Mouse (Mus musculus) adrenal gland, adult 8-10 months (tissue): ENCODE measurements around the gene Slc35d1. TPM values are rescaled to one million over a fixed set of nuclear protein-coding genes. Genes with fewer than 3 reads are reported as not detected.
"Not testable (repeated sequence)": the region's sequence is repeated elsewhere in the genome, so short reads cannot be mapped to it uniquely, and the experiment has no call there.

Experiments used
- DNase-seq: peaks from one replicate; pipeline ENCODE4 v3.0.0; 2022
- total RNA-seq, 4 experiments: library from RNA; stranded (reverse); gene quantifications; 2 replicates each; pipeline ENCODE4 v1.2.4; 2022

Slc35d1 gene
- total RNA-seq, 4 experiments from 2014 or later = 16.6 to 25.4 (median 20.8) TPM

DNA sequence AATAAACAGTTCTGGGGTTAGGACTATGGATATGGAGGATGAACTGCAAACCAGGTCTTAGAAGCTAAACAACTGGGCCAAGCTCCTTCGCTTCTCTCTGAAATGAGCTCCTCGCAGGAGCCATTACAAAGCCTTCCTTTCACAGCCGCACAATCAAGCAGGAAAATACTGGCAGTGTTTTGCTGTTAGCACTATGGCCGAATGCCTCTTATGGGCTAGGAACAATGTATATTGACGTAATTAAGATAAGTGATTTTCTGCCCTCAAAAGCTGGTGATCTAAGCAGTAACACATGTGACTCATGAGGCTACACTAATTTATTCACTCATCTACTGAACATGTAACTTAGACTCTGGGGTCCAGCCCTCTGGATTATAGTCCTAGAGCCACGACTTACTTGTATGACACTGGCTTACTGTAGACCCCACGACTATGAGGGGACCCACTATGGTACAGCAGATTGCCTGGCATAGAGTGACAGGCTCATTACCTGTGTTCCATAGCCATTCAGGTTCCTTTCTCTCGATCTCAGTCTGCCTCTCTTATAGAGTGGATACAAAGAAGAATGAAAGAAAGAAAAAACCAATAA is 34.6 kb downstream of the Slc35d1 start:
- no peak for DNase-seq

DNA sequence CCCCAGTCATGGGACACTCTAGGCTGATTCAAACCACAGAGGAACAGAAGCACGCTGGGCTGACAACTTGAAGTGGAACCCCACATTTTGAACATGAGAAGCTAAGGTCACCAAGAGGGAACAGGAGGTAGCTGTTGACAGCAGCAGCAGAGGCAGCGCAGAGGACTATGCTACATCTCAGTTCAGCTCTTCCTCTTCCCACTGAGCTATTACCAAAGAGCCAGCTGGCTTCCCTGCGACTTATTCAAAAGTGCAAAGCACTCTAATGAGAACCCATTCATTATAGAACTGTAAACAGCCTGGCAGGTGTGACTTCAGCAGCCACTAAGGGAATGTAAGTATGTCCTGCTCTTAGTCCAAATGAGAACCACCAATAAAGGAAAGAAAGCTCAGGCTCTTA is 35.4 kb downstream of the Slc35d1 start:
- no peak for DNase-seq

DNA sequence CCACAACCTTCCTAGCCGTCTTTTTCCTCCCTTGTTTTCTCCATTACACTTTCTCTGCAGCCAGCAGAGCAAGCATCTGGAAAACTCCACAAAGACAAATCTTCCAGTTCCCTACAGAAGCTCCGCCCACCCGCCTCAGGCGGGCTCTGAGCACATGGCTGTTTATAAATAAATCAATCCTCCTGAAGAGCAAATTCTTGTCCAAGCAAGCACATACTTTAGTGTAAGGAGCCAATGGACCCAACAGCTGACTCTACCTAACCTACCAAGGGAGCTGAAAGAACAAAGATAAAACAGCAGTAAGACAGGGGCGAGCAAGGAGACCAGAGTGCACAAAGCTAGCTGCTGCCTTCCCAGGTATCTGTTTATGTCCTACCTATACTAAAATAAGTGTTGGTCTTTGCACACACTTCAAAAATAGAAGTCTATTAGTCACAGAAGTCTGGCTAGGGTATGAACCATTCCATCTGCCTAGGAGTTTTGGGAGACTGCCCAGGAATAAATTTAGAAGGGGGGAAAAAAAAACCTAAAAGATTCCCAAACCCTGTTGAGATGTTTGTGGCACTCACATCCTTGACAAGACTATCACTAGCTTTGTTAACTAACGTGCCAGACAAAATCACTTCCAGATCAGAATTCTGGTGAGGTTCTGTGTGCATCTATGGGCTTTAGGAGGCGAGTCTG is 36.2 kb downstream of the Slc35d1 start:
- DNase-seq = no peak

DNA sequence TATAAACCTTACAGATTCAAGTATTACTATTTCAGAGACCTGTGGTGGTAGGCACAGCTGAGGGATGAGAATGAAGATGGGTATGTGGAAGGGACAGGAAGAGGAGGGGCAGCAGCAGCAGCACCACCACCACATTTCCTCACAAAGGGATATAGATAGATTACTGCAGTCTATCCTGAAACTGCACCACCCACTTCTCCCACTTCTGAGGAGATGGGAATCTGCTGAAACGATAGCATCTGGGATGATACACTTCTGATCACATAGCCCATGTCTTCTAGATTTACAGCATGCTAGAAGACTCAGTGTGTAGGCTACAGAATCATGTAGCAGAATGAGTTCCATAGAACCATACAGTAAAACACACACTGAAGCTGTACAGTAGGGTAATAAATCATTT is 37.3 kb downstream of the Slc35d1 start:
- DNase-seq = no peak

DNA sequence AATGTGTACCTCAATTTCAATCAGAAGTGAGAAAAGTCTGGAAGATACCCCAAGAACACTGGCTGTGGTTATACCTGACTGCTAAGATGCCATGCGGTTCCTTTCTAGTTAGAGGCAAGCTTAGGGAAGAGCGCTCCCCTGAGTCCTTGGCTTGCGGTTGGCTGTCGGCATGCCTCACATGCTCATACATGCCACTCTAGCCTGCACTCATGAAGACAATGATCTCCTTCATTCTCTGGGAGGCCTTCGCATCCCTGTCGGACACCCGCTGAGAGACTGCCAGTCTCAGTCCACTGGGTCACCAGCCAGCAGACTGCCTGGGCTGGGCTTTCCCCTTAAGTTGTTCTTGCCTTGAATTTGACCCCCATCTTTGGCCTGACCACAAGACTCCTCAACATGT is 41.0 kb downstream of the Slc35d1 start:
- no peak for DNase-seq

DNA sequence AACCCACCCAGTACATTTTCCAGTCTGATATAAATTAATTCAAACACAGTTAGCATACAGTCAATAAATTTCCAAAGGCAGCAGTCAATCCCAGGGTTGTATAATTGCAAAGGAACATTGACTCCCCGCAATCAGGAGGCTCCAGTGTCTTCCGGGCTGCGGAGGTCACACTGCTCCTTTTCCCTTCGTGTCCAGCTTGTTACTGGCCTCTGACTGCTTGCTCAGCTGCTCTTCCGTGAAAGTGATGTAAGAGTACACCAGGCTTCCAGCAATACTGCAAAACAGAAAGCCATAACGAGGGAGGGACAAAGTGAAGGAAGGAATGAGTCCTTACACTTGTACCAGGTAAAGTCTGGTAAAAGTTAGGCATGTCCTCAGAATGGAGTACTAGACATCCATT is 41.5 kb downstream of the Slc35d1 start:
- no peak for DNase-seq

DNA sequence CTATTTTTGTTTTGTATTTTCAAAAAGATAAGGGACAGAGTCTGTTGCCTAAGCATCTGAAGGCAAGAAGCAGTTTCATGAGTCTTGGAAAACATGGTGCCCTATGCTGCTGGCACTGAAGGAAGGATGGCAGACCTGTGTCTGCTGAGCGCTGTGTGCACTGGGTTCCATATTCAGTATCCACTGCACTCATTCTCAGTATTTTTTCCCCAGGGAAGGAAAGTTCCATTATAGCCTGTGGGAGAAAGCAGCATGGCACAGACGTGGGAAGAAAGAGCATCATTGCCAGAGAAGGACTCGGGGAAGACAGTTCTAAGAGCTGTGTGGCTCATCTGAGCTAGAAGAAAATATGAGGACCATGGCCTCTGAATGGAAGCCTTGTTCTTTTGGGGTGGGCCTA is 43.7 kb downstream of the Slc35d1 start:
- DNase-seq = no peak

DNA sequence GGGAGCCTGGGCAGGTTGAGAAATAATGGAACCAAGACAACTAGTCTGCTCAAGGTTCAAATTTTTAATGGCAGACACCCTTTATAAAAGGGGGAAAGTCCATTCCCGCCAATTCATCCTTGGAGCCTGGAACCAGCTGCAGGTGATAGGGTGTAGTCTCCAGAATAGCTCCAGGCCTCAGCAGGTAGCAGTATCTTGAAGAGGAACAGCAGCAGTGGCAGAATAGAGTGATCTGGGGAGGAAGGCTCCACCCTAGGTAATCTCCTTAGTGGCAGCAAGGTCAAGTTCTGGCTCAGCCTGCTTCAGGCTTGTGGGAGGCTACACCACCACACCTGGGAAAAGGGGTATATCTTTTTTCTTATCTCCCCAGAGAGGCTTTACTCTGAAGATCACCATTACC is 48.8 kb downstream of the Slc35d1 start:
- not testable (repeated sequence) for DNase-seq

DNA sequence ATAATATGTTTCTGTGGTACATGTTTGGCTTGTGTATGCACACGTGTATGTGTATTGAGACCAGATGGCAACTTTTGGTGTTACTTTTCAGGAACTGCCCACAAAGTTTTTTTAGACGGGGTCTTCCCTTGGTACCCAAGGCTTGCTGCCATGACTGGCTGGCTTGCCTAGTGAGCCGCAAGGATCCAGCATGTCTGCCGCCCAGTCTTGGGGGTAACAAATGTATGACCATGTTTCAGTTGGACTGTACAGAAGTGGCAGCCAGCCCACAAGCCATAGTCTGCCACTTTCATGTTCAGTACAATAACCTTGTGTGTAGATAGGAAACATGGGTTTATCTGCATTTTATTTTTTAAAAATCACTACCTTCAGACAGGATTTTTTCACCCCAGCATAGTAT is 56.2 kb downstream of the Slc35d1 start:
- no peak for DNase-seq

DNA sequence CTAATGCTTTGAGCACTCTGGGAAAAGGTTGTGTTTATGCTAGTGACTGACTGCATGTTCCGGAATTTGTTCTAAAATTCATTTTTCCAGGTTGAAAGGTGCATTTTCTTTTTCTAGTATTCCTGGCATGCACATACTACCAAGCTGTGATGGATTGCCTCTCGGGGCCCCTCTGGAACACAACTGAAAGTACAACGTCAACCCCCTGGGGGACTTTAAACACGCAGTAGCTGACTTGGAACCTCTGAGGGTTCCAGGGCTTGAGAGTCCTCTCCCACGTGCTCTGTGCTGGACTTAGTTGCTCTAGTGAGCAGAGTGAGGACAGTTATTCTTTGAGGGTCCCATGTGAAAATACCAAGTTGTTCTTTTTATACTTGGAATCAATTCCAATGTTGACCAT is 63.0 kb downstream of the Slc35d1 start:
- DNase-seq = no peak

DNA sequence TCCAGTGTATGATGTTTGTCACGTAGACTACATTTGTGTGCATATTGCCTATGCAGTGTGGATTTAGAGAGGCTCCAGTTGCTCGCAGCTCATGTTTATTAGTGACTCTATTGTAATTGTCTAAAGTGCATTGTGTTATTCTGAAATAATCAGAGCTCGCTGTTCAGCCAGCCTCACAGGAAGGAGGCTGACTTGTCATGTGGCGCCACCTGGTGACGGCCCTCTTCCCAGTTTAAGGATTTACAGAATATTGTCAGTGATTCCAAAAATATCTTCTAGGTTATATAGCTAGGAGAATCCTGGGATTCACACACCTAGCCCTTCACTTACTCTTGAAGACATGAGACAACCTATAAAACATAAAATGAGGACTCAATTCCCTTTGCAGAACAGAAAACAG is 68.6 kb downstream of the Slc35d1 start:
- DNase-seq = peak; percentile 20

DNA sequence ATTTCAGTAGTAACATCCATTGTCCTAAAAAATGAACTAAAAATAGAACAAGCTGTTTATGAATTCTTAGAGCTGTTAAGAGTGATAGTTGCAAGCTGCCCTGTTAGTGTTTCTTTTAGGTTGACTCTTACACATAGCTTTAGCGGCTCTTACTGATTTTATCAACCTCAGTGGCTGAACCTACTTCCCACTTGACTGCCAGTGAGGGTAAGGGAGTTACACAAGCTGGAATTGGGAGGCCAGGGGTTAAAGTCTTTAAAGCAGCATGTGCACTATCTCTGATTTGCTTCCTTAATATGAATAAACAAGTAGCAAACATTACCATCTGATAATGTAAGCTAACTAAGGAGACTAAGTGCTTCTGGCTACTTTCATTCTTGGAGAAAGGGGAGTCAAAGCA is 78.0 kb downstream of the Slc35d1 start:
- DNase-seq = no peak

DNA sequence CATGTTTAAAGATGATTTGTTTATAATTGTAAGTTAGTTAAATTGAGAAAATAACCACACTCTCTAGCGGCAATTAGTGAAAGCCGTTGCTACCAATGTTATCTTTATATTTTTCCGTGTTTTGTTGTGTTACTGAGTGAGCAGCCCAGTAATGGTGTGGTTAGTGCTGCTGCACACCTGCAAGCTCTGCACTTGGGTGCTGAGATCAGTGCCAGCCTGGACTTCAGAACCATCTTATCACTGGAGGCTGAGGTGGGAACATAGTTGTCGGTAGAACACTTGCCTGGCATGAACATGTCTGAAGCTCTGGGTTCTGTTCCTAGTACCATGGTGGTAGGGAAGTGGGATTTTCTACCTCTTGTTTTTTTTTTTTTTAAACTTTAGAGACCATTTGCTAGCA is 88.4 kb downstream of the Slc35d1 start:
- no peak for DNase-seq

DNA sequence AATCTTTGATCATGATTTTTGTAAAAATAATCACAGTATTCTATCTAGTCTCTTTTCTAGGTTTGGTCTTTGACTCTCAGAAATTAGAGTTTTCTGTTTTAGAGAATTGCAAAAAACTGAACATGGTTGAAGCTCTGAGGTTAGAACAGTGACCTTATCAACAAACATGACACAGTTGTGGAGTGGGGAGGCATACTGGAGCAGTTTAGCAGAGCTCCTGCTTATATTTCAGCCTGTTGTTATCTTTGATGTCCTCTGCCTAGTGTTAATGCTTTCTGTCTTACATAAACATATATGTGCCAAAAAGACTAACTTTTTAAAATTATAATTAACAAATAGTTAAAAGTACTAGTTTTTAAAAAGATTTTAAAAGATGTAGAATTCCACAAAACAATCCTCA is 91.4 kb downstream of the Slc35d1 start:
- DNase-seq = no peak

DNA sequence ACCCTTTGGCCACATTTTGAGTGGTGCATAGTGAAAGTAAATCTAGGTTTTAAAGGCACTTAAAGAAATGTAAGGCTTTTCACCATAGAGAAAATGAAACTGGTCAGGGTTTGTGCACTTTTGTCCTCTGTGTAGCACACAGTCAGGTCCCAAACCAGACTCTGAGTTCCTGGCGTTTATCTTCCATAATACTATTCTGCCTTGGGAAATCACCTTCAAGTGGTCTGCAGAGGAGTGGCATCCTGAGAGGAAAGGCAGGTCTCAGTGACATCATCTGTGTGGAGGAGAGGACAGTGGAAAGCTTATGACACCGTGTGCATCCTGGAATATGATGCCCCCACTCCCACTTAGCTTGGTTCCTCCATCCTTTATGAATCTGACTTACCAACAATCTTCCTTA is 91.9 kb downstream of the Slc35d1 start:
- no peak for DNase-seq

DNA sequence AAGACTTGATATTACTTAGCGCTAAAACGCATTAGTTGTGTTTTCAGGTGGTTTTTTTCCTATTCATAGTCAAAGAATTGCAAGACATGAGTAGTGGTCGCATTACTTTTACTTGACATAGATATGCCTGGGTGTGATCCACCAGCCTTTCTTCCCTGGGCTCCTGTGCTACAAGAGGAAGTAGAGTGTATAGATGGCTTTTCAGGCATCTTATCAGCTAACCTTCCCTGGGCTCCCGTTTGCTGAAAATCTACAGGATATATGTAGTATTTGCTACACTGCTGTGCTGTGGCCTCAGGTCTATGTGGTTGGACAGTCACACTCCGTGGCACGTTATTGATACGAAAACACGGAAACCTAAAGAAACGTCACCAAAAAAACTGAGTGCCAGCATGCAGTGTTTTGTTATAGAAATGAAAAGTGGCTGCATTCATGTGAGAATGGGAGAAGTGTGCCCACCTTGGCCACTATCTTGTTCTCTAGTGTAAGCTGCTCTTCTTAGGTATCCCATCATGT is 94.0 kb downstream of the Slc35d1 start:
- no peak for DNase-seq

Other genes with a start within 250 kb of the Slc35d1 start
- gene Tctex1d1, start 236.6 kb downstream of the Slc35d1 start, total RNA-seq = not detected
- gene Insl5, start 188.3 kb downstream of the Slc35d1 start, total RNA-seq = not detected
- gene Mier1, start 100.8 kb downstream of the Slc35d1 start, total RNA-seq = 10 to 100 TPM; 63.1 to 86.2 (median 68.2) TPM
- gene Wdr78, start 100.6 kb downstream of the Slc35d1 start, total RNA-seq = 1 to 10 TPM; 6.2 to 8.7 (median 7.8) TPM
- not detected for gene 4921539E11Rik, start 75.7 kb upstream of the Slc35d1 start, total RNA-seq
- gene Oma1, start 98.6 kb upstream of the Slc35d1 start, total RNA-seq = 10 to 100 TPM; 20.8 to 24.5 (median 21.4) TPM